Mouse (Mus musculus) urinary bladder, adult 18-20 months (tissue): ENCODE data around the gene Srsf2.
"Not testable (repeated sequence)": the region's sequence is repeated elsewhere in the genome, so short reads cannot be mapped to it uniquely, and the experiment has no call there.

ENCODE experiments used
- DNase-seq, 2 experiments: peaks; one replicate each; pipeline ENCODE4 v3.0.0; 2022; ENCODE audit warnings: low spot score in 2 of 2, mixed read lengths in 2 of 2

Srsf2 gene

GRCm38 (mm10) chr11:116852891-116853511, at the start of gene Srsf2:
Srsf2 (minus strand) TSS chr11:116853094.
- DNase-seq = peak; percentile 94 to 97

DNA sequence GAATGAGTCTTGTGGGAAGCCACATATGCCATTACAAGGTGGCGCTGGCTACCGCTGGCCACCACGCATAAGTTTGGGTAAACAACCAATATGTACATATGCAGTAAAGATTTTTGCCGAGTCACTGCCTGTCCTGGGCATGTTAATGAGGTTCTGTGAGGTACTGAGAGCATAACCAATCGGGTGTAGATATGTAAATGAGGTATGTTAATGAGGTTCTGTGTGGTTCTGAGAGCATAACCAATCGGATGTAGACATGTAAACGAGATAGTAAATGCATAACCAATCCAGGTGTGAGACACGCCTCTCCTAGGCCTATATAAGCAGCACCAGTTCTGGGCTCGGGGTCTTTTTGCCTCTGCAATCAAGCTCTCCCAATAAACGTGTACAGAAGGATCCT, 49.7 kb upstream of the Srsf2 start:
- DNase-seq = not testable (repeated sequence)

GRCm38 (mm10) chr11:116899247-116899646, 46.4 kb upstream of the Srsf2 start:
- no peak for DNase-seq

DNA sequence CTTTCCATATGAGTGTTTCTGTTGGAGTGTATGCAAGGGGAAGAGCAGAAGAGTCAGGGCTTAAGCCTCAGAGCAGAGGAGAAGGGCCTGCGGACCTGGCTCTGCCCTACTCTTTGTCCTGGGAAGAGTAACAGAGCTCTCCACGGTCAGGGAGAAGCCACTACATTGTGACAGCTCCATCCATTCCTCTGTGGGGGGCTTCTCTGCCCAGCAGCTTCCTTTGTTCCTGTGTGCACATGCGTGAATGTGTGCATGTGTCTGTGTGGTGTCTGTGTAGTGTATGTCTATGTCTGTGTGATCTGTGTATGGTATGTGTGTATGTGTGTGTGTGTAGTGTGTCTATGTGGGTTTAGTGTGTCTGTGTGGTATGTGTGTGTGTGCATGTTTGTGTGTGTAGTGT, 42.5 kb upstream of the Srsf2 start:
- DNase-seq = no peak

DNA sequence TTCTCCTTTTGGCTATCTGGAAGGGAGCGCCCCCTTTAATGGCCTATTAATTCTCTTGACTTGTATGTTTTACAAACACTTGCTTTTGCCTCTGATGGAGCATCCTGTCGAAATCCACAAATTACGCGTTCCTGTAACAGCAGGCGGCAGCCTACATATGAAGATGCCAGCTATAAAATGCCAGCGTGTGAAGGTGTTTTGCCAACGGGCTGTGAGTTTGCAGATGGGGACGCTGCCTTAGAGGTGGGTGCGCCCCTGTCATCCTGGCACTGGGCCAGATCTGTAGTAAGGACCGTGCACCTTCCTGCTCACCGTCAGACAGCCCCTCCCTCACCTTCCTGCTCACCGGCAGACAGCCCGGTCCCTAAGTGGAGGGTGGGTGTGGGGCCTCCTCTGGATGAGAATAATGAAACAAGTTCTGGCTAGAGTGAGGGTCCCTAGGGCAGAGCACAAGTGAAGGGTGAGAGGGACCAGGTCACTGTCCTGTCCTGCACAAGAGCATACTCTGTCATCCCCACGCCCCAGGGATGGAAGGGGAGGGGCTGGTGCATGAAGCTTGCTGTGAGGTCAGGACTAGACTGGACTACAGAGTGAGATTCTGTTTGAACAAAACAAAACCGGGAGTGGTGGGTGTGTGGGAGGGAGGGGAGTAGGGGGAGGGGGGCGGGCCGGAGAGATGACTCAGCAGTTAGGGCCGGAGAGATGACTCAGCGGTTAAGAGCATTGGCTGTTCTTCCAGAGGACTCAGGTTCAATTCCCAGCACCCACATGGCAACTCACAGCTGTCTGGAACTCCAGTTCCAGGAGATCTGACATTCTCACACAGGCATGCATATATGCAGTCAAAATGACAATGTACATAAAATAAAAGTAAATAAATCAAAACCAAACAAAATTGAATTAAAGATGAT, 40.9 kb upstream of the Srsf2 start:
- no peak for DNase-seq

DNA sequence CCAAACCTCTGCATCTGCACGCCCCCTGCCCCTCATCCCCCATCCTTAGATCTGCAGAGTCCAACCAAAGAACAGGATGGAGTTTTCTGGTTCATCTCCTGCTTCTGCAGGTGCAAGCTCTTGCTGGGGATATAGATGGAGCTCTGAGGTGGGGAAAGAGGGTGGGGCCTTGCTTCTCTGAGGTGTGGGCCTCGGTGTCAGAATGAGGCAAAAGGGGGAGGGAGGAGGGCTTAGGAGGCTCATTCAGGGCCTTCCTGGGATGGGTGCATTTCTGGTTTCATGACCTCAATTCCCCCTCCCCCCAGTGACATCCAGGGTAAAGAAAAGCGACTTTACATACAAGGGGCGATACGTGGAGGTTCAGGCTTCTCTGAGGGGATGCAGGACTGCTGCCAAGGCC, 34.2 kb upstream of the Srsf2 start:
- no peak for DNase-seq

DNA sequence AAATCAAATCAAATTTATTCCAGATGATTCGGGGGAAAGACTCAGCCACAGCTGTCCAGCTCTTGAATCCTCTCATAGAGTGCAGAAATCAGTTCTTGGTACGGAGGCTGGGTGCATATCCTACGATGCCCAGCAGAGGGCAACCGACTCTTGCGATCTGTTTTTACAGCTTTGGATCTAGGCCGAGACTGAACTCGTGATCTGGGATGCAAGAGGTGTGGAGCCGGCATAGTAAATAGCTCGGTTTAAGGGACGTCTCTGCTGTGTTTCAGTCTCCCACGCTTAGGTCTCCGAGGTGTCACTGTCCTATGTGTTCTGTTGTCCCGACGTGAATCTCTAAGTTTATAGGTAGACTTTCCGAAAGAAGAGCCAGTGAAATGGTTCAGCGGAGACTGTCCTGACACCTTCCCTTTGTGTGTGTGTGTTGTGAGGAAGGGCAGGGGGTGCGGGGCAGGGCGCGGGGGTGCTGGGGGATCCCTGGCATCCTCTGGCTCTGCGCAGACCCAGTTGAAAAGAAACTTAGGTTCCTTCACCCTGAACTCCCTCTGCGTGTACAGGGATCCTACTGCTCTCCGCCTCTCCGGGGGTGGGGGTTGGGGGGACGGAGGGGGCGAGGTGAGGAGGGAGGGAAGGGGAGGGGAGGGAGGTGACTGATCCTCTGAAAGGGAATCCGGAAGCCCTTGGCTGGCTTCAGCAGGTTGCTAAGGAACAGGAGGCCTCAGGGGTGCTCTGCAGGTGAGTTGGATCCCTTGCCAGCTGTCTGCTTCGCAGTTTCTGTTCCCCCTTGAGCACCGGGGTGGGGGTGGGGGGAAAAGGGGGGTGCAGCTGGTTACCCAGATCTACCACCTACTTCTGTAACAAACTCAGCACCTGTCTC, 32.6 kb upstream of the Srsf2 start:
- DNase-seq = peak; percentile 53 to 62

GRCm38 (mm10) chr11:116884061-116884460, 31.2 kb upstream of the Srsf2 start:
- no peak for DNase-seq

DNA sequence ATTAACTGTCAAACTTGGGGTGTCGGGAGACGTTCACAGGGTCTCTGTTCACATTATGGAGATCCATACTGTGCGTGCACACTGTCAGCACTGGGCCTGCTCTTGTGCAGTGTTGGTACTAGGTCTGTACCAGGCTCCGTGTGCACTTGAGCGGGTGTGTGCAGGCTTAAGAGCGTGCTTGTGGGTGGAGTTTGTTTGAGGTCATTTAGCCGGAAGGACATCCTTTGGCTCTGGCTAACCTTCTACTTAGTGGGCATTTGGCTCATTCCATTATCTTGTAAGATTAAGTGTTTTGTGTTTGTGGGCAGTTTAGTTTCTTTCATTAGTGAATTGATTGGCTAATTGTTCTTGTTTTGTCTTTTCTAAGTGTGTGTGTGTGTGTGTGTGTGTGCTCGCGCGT, 29.6 kb upstream of the Srsf2 start:
- no peak for DNase-seq

GRCm38 (mm10) chr11:116881440-116881839, 28.5 kb upstream of the Srsf2 start:
- DNase-seq = no peak

GRCm38 (mm10) chr11:116880839-116881238, 27.9 kb upstream of the Srsf2 start:
- no peak for DNase-seq

GRCm38 (mm10) chr11:116878454-116878853, 25.6 kb upstream of the Srsf2 start:
- DNase-seq = no peak

GRCm38 (mm10) chr11:116873987-116874386, 21.1 kb upstream of the Srsf2 start:
- no peak for DNase-seq

DNA sequence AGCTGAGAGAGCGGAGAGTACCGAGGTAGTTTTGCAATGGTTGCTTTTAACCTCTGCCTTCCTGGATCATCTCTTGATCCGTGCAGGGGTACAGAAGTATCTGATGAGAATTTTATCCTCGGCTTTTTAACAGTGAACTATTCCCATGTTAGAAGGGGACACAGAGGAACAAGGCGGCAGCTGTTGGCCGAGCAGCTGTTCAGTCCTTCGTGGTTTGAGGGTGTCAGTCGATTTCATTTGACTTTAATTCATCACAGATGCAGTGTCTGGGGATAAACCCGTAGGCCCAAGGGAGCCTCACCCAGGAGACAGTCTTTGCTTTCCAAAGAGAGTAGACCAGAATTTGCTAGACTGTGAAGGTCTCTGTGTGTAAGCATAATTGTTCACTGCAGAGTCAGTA, 18.6 kb upstream of the Srsf2 start:
- DNase-seq = no peak

GRCm38 (mm10) chr11:116869641-116870040, 16.7 kb upstream of the Srsf2 start:
- DNase-seq = no peak

DNA sequence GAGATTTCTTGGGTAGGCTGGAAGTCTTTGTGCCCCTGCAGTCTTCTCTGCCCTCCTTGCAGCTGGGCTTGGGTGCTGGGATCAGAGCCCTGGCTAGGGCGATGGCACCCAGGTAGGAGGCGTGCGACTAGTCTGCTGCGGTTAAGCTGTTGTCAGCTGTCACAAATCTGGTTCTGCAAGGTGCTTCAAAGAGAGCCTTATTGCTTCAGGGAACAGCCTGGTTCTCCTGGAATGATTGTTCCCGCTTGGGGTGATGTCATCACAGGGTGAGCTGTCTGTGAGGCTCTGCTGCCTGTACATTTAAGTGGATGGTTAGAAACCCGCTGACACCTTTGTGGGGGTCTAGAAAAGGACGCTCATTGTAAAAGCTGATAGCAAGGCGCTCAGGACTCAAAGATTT, 16.3 kb upstream of the Srsf2 start:
- DNase-seq = peak; percentile 23 to 45

DNA sequence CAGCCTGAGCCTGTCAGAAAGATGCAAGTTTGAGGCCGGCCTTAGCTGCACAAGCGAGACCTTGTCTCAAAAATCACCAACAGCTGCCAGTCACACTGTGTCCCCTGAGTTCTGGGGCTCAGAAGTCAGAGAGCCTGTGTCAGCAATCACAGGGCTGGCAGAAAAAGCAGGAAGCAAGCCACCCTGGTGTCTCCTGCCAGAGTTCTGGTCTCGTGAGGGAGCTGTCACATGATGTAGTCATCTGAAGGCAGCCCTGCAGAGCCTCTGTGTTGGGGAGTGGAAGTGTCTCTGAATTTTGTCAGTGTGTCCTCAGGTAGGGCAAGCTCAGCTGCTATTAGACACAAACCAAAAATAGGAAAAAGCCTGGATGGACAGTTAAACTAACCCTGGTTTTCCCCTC, 15.2 kb upstream of the Srsf2 start:
- no peak for DNase-seq

GRCm38 (mm10) chr11:116865945-116866585, 13.2 kb upstream of the Srsf2 start:
- DNase-seq = no peak

DNA sequence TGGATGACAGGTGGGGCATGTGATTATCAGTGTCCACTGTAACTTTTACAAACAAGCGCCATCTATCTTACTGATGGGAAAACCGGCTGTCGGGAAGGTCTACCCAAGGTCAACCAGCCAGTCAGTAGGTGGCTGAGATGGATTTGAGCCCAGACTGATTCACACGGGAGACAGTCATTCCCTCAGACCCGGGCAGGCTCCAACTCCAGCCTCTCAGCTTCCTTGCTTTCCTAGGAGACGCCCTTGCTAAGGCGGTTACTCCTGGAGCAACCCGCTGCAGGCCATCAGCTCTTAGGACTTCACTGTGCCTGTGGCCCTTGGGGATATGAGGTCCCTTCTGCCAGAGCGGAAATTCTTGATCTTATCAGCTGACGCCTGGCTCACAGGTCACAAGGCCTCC, 11.6 kb upstream of the Srsf2 start:
- no peak for DNase-seq

GRCm38 (mm10) chr11:116857183-116857850, 4.4 kb upstream of the Srsf2 start:
- DNase-seq = no peak

DNA sequence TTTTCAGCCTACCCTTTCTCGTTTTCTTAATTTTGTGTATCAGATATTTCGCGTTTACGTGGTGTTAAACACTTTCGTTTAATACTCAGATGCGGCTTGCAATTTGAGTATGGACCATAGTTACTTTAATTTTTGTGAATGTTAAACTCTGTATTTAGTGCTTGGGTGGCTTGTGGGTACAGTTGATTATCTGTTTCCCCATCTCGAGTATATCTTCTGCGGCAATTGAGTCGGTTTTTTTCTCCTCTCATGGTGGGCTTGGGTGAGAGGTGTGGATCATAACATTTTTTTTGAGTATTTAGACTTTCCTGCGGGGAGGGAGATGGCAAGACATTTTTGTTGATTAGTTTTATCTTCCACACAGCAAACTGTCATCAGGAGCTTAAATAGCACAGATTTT, 1.4 kb upstream of the Srsf2 start:
- DNase-seq = no peak
